Mouse (Mus musculus): ENCODE measurements around the gene Tdrkh. TPM values are rescaled to one million over a fixed set of nuclear protein-coding genes. Genes with fewer than 3 reads are reported as not detected.

Tdrkh gene
- 2.7 TPM for polyA plus RNA-seq (2014; fragmentation: Illumina TruSeq; extraction: RNeasy Lipid Tissue Mini Kit (QIAGEN cat#74804); ENCODE audit: insufficient read depth, low read depth, low replicate concordance)

DNA sequence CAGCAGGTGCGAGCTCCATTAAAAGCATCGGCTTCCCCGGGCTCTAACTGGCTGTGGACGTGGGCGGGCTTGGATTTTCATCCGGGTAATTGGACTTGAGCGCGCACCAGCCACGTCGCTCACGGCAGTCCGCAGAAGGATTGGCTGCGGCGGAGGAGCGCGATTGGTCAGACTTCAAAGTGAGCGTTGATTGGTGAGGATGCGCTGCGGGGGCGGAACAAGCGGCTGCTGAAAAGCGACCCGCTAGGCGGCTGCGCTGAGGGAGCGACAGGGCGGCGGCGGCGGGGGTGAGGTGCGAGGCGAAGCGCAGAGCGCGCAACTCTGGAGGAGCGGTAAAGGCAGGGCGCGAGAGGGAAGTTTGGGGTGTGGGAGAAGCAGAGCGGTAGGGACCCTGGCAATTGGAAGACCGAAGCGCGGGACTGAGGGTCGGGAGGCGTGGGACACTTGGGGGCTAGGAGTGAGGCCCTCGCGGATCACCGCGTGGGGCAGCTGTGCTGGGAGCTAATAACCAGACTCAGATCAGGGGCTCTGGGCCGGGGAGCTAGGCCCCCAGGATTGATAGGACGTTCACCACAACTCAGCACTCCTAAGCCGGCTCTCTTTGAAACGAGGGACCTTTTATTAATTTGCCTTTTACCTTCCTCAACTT is at the start of gene Tdrkh:
Tdrkh (plus strand) TSS at position 243 of the 649 bp plus-strand sequence.

DNA sequence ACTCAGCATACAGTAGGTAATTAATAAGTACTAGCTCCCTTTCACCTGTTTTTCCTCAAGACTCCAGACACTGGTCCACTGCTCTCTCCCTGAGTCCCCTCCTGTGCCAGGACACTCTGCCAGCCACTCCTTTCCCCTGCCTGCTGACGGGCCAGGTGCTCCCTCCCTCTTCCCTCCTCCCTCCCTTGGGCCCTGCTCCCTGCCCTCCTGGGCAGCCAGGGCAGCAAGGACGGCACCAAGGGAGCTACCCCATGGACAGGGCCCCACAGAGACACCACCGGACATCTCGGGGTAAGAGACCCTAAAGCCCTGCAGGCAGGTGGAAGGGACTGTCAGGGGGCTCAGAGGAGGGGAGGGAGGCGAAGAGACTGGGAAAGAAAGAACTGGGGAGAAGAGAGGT is 40.4 kb upstream of the Tdrkh start, which contains the start of gene Rorc:
Rorc (plus strand) TSS at position 154 of the 400 bp plus-strand sequence.

DNA sequence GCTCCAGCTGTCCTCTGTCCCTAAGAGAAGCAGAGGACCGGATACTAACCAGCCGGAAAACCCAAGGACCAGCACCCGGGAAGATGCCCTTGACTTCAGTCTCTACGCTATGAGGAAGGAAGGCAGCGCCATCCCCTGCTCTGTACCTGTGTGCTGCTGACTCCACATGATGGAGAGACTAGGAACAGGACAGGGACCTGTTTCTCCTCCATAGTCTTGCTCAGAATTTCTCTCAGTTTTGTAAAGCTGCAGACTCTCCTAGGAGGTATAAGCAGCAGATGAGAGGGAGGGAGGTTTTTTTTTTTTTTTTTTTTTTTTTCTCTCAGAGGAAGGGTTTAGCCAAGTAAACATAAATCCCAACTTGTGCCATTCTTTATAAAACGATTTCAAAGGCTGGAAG is 14.9 kb upstream of the Tdrkh start, which contains the start of gene Lingo4:
Lingo4 (plus strand) TSS at position 301 of the 400 bp plus-strand sequence.

DNA sequence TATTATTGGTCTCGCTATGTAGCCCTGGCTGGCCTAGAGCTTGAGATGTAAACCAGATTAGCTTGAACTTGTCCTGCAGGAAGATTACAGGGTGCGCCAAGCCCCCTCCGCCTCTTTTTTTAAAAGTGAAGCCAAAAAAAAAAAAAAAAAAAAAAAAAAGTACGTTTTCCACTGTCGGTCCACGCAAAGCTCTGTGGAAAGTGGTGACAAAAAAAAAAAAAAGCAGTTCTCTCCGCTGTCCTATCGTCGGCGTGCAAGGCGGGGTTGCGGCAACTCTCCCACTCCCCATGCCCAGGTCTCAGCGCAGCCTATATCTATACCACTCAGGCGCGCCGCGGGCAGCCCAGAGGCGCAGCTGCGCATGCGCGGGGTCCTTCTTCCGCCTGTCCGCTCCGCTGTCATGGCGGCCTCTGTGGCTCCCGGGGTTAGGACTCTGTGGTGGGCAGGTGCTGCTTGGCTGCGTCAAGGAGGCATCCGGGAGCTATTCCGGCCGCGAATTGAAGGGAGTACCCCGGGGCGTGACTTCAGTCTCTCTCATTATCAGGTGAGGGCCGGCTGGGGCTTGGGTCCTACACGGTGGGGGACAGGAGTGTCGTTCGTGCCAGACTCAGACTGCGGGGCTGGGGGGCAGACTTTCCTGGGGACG is 30.0 kb downstream of the Tdrkh start, which contains the start of gene Mrpl9:
Mrpl9 (plus strand) TSS at position 368 of the 646 bp plus-strand sequence.

DNA sequence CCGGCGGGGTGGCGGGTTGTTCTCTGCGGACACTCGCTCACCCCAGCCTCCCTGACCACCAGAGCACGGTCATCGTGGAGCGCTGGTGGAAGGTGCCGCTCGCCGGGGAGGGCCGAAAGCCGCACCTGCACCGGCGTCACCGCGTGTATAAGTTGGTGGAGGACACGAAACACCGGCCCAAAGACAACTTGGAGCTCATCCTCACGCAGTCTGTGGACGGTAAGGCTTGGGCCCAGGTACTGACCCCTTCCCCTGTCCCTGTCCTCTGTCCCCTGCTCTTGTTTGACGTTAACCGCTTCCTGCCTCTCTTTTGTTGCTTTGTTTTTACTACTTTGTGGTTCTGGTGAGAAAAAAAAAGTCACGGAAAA is 30.5 kb downstream of the Tdrkh start, which contains the start of gene Oaz3:
Oaz3 (minus strand) TSS at position 319 of the 368 bp plus-strand sequence.

DNA sequence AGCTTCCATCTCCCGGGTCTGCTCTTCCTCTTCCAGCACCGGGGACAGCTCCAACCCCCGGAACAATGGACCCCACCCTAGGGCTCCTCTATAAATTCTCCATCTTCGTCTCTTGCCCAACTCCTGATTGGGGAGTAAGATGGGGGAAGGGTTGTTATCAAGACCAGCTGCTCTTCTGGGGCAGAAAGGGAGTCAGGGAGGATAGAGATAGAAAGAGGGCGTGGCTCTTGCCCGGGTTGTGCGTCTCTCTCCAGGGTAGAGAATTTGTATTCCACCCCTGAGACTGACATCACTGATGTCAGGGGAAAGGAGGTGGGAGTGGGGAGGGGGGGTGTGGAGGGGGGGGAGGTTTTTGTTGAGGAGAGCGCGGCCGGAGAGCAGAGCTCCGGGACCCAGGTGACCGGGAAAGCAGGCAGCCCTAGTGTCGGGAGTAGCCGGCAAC is 64.9 kb downstream of the Tdrkh start, which contains the start of gene Celf3:
Celf3 (plus strand) TSS at position 315 of the 442 bp plus-strand sequence.

DNA sequence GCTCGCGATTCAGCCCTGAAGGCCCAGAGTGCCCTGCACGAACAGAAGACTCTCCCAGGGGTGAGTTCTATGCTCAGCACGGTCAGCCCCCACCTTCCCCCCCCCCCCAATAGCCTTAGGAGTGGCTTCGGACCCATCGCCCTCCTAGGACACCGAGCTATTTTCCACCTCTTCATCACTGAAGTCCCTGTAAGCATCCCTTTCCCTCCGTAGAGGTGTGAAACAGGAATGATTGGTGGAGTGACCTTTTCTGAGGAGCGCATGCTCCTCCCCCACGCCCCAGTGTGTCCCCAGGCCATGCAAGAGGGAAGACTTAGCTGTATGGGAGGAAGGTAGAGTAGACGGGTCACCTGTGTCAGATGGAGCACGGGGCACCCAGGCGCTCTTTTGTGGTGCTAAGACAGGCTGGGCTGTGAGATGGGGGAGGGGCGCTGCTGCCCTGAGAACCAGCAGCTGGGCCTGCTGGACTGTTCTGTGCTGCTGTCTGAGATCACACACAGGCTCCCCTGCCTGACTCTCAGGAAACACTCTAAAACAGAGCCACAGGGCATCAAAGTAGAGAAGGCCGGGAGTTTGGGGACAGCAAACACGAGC is 67.3 kb downstream of the Tdrkh start, which contains the start of gene Riiad1:
Riiad1 (minus strand) TSS at position 51 of the 594 bp plus-strand sequence.

Other genes starting within 250 kb of the Tdrkh start
- not detected for gene Gm10696, start 235.1 kb upstream of the Tdrkh start, polyA plus RNA-seq (2014; fragmentation: Illumina TruSeq; extraction: RNeasy Lipid Tissue Mini Kit (QIAGEN cat#74804); ENCODE audit: insufficient read depth, low read depth, low replicate concordance)
- not detected for gene Gm5286, start 216.6 kb upstream of the Tdrkh start, polyA plus RNA-seq (2014; fragmentation: Illumina TruSeq; extraction: RNeasy Lipid Tissue Mini Kit (QIAGEN cat#74804); ENCODE audit: insufficient read depth, low read depth, low replicate concordance)
- not detected for gene Gm4778, start 149.2 kb upstream of the Tdrkh start, polyA plus RNA-seq (2014; fragmentation: Illumina TruSeq; extraction: RNeasy Lipid Tissue Mini Kit (QIAGEN cat#74804); ENCODE audit: insufficient read depth, low read depth, low replicate concordance)
- gene Them4, start 103.2 kb upstream of the Tdrkh start, polyA plus RNA-seq (2014; fragmentation: Illumina TruSeq; extraction: RNeasy Lipid Tissue Mini Kit (QIAGEN cat#74804); ENCODE audit: insufficient read depth, low read depth, low replicate concordance), result 7.1 TPM
- gene Them5, start 71.2 kb upstream of the Tdrkh start, polyA plus RNA-seq (2014; fragmentation: Illumina TruSeq; extraction: RNeasy Lipid Tissue Mini Kit (QIAGEN cat#74804); ENCODE audit: insufficient read depth, low read depth, low replicate concordance), result 0.32 TPM
- gene C2cd4d, start 50.8 kb upstream of the Tdrkh start, polyA plus RNA-seq (2014; fragmentation: Illumina TruSeq; extraction: RNeasy Lipid Tissue Mini Kit (QIAGEN cat#74804); ENCODE audit: insufficient read depth, low read depth, low replicate concordance), result not detected
- gene Rorc, start 40.5 kb upstream of the Tdrkh start, polyA plus RNA-seq (2014; fragmentation: Illumina TruSeq; extraction: RNeasy Lipid Tissue Mini Kit (QIAGEN cat#74804); ENCODE audit: insufficient read depth, low read depth, low replicate concordance), result 8.8 TPM
- 0.06 TPM for gene Lingo4, start 14.8 kb upstream of the Tdrkh start, polyA plus RNA-seq (2014; fragmentation: Illumina TruSeq; extraction: RNeasy Lipid Tissue Mini Kit (QIAGEN cat#74804); ENCODE audit: insufficient read depth, low read depth, low replicate concordance)
- 42.6 TPM for gene Mrpl9, start 30.0 kb downstream of the Tdrkh start, polyA plus RNA-seq (2014; fragmentation: Illumina TruSeq; extraction: RNeasy Lipid Tissue Mini Kit (QIAGEN cat#74804); ENCODE audit: insufficient read depth, low read depth, low replicate concordance)
- not detected for gene Oaz3, start 30.6 kb downstream of the Tdrkh start, polyA plus RNA-seq (2014; fragmentation: Illumina TruSeq; extraction: RNeasy Lipid Tissue Mini Kit (QIAGEN cat#74804); ENCODE audit: insufficient read depth, low read depth, low replicate concordance)
- gene Celf3, start 65.0 kb downstream of the Tdrkh start, polyA plus RNA-seq (2014; fragmentation: Illumina TruSeq; extraction: RNeasy Lipid Tissue Mini Kit (QIAGEN cat#74804); ENCODE audit: insufficient read depth, low read depth, low replicate concordance), result 0.17 TPM
- 31.7 TPM for gene Riiad1, start 67.1 kb downstream of the Tdrkh start, polyA plus RNA-seq (2014; fragmentation: Illumina TruSeq; extraction: RNeasy Lipid Tissue Mini Kit (QIAGEN cat#74804); ENCODE audit: insufficient read depth, low read depth, low replicate concordance)
- 10.9 TPM for gene Snx27, start 169.4 kb downstream of the Tdrkh start, polyA plus RNA-seq (2014; fragmentation: Illumina TruSeq; extraction: RNeasy Lipid Tissue Mini Kit (QIAGEN cat#74804); ENCODE audit: insufficient read depth, low read depth, low replicate concordance)
- not detected for gene Gm10972, start 229.8 kb downstream of the Tdrkh start, polyA plus RNA-seq (2014; fragmentation: Illumina TruSeq; extraction: RNeasy Lipid Tissue Mini Kit (QIAGEN cat#74804); ENCODE audit: insufficient read depth, low read depth, low replicate concordance)
- 18.9 TPM for gene Tuft1, start 245.6 kb downstream of the Tdrkh start, polyA plus RNA-seq (2014; fragmentation: Illumina TruSeq; extraction: RNeasy Lipid Tissue Mini Kit (QIAGEN cat#74804); ENCODE audit: insufficient read depth, low read depth, low replicate concordance)